ENCODE assay signal across 25 mouse cellular contexts in the genomic region with DNA sequence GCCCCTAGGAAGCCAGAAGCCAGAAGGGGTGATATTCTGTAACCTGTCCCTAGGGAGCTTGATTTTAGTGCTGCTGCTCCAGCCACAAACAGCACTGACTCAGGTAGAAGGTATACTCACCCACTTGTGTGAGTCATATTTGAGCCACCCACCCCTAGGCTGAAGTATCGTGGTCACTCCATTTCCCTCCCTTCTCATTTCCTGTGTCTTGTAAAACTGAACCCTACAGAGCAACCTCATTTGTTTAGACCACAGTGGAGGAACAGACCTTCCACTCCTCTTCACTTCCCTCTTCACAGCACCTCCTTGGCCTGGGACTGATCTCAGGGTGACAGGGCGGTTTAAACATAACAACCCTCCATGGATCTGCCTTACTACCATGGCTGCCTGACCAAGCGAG. TPM values are rescaled to one million over a fixed set of nuclear protein-coding genes. Genes with fewer than 3 reads are reported as not detected.
DNase-seq lines count a peak whose midpoint lies in the region; ATAC-seq and TF ChIP-seq lines count a peak whose summit lies in the region.
"Had no signal": no experiment of that assay in that cellular context is flagged by ENCODE, and none has a peak within 500 bp of the region (broad histone marks: within the 10 kb centered on the region; RNA-seq: fewer than 3 reads in every experiment).

TSS of gene Sh2d1b1 (plus strand) at position 305 of the 400 bp plus-strand sequence.

- H3K27ac ChIP-seq in layer of hippocampus, adult 2 months, result no peak within 1 kb of the TSS
- H3K27ac ChIP-seq: embryonic facial prominence, embryonic 10.5 days; gastrocnemius, adult 2 months; hindbrain, embryonic 15.5 days; kidney, postnatal 0 days; liver, embryonic 12.5 days; lung, embryonic 15.5 days; stomach, embryonic 15.5 days had no signal

- peak; percentile 86 for ATAC-seq in common myeloid progenitor, adult 5-6 weeks (replicated peaks; ENCODE audit: low read depth, poor library complexity, severe bottlenecking)
- ATAC-seq in monocyte, adult 5-6 weeks (replicated peaks; ENCODE audit: insufficient number of reproducible peaks, low FRiP score, low TSS enrichment, poor library complexity, severe bottlenecking), result peak; percentile 89
- ATAC-seq: intestine, embryonic 16.5 days; liver, embryonic 12.5 days; midbrain, embryonic 16.5 days had no signal

- TF ChIP-seq CTCF in layer of hippocampus, adult 2 months (conservative IDR thresholded peaks at IDR 0.05), result no peak

- no peak within 1 kb of the TSS for H3K4me3 ChIP-seq in layer of hippocampus, adult 2 months
- H3K4me3 ChIP-seq: embryonic facial prominence, embryonic 10.5 days; gastrocnemius, adult 2 months; heart, embryonic 12.5 days; hindbrain, embryonic 15.5 days; liver, embryonic 12.5 days; lung, embryonic 15.5 days; stomach, embryonic 15.5 days had no signal

- peak; percentile 13 to 22 for DNase-seq in spleen, postnatal 36 days (ENCODE audit: low spot score in 2 of 2)
- no peak for DNase-seq in spleen, adult 18-20 months
- no peak for DNase-seq in layer of hippocampus, adult 2 months (ENCODE audit: low spot score in 2 of 2)
- DNase-seq in layer of hippocampus, adult 9-11 months, result no peak
- no peak for DNase-seq in thymus, postnatal 10 days (ENCODE audit: low spot score in 2 of 2)
- DNase-seq: adrenal gland, postnatal 25 days; cerebellum, adult 18-20 months; cerebellum, postnatal 36 days; gastrocnemius, adult 2 months; heart, postnatal 14 days; retina, postnatal 1 day; right cerebral cortex, postnatal 4 days; thymus, adult 18-20 months had no signal

RNA-seq across cellular contexts. Expression of gene Sh2d1b1, which starts in this region (rescaled TPM):
- 1.3 and 2.5 TPM in 2 replicates for total RNA-seq in common myeloid progenitor, adult 5-6 weeks (2017)
- total RNA-seq in monocyte, adult 5-6 weeks (2017), result 56.6 to 68.4 TPM (median 66.9 TPM) in 3 replicates
- not detected for total RNA-seq in layer of hippocampus, adult 2 months (2021)
- total RNA-seq: gastrocnemius, adult 2 months; MEL had no signal

Comparison
In these comparisons a context has a peak if more than half of its experiments do, and no peak if none do; other contexts are left out.
1. RNA of gene Sh2d1b1 (total RNA-seq): 56.6 to 68.4 TPM in monocyte, adult 5-6 weeks; 1.3 to 2.5 TPM in common myeloid progenitor, adult 5-6 weeks and not detected in layer of hippocampus, adult 2 months; every median in the first group is over 10 times any median in the second.
2. DNase-seq: peak in spleen, postnatal 36 days (2 of 2); none in spleen, adult 18-20 months (0 of 2), layer of hippocampus, adult 2 months (0 of 2), layer of hippocampus, adult 9-11 months (single experiment) and thymus, postnatal 10 days (0 of 2).